Mouse (Mus musculus) bone marrow macrophage, adult 2 months (primary cell): ENCODE results near the gene Tep1. TPM values are rescaled to one million over a fixed set of nuclear protein-coding genes. Genes with fewer than 3 reads are reported as not detected.
"Not testable (repeated sequence)": the region's sequence is repeated elsewhere in the genome, so short reads cannot be mapped to it uniquely, and the experiment has no call there.

Experiments
- H3K27ac ChIP-seq: 2 replicates; pipeline ENCODE4 v1.5.1; 2012; ENCODE audit warnings: low read depth, low read length; ENCODE audit not compliant: insufficient read depth
- H3K4me1 ChIP-seq: 2 replicates; pipeline ENCODE4 v1.6.1; 2012; ENCODE audit warnings: low read length; ENCODE audit not compliant: control insufficient read depth, insufficient read depth
- H3K4me3 ChIP-seq: 2 replicates; pipeline ENCODE4 v1.5.1; 2012; ENCODE audit warnings: mild to moderate bottlenecking, low read length, moderate library complexity; ENCODE audit not compliant: insufficient read depth
- CTCF ChIP-seq: IDR thresholded peaks from 2 replicates; pipeline ENCODE4 v1.5.1; 2012; ENCODE audit warnings: low read depth, mild to moderate bottlenecking, low read length, moderate library complexity
- POLR2A ChIP-seq: IDR thresholded peaks from 2 replicates; pipeline ENCODE4 v1.6.1; 2012; ENCODE audit warnings: mild to moderate bottlenecking, low read depth, low read length, borderline replicate concordance
- polyA plus RNA-seq: library from polyadenylated mRNA; stranded (reverse); fragments of >200 nt; gene quantifications from 2 replicates; pipeline ENCODE4 v1.2.4, GENCODE M21; 2012; ENCODE audit not compliant: missing spikeins, insufficient read depth, insufficient read length

The Tep1 gene
- polyA plus RNA-seq, 1 experiment = 206 TPM

DNA sequence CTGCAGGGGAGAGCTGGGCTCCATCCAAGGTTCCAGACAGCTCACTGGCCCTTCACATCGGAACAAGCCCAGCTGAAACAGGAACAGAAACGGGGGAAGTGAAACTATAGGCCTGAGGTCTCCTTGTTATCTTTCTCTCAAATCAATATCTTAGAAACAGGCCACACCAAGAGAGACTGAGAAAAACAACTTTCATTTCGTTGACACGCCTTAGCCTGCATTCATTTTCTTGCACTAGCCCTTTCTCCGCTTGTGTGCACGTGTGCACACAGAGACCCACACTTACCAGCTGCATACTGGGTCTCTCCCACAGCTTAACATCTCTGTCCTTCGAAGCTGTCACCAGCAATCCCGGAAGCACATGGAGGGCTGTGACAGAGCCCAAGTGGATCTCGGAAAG is 46.1 kb downstream of the Tep1 start:
- peak overlapping the region; percentile 97 for H3K27ac ChIP-seq
- H3K4me1 ChIP-seq = peaks cover 65% of the 10 kb centered on the region
- TF ChIP-seq CTCF (no peak), POLR2A (no peak)
- H3K4me3 ChIP-seq = peak overlapping the region; percentile 43

DNA sequence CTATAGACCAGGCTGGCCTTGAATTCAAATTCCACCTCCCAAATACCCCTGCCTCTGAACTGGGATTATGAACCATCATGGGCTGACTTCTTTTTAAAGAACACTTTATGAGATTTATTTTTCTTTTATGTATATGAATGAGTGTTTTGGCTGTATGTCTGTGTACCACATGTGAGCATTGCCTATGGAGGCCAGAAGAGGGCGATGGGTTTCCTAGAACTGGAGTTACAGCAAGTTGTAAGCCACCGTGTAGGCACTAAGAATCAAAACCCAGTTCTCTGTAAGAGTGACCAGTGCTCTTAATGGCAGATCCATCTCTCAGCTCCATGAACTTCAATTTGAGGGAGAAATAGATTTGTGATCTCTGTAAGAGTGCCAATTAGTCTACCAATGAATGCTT is 47.1 kb downstream of the Tep1 start:
- Histone ChIP-seq H3K4me1 (peaks cover 63% of the 10 kb centered on the region), H3K27ac (peak overlapping the region; percentile 70), H3K4me3 (no peak overlapping the region)
- TF ChIP-seq POLR2A (no peak), CTCF (no peak)

DNA sequence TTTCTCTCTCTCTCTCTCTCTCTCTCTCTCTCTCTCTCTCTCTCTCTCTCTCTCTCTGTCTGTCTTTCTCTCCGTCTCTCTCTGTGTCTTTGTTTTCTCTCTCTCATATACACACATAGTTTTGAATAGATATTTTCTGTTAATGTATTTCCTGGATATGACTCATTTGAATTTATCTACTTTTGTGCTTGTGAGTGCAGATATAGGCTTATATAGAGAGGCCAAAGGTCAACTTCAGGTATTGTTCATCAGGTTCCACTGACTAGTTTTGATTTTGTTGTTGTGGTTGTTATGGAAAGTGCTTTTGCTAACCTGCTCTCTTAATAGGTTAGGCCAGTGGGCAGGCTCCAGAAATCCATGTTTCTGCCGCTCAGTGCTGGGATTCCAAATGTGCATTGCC is 57.3 kb downstream of the Tep1 start:
- no peak overlapping the region for H3K27ac ChIP-seq
- TF ChIP-seq POLR2A (no peak), CTCF (no peak)
- H3K4me1 ChIP-seq = peaks cover 5% of the 10 kb centered on the region
- no peak overlapping the region for H3K4me3 ChIP-seq

DNA sequence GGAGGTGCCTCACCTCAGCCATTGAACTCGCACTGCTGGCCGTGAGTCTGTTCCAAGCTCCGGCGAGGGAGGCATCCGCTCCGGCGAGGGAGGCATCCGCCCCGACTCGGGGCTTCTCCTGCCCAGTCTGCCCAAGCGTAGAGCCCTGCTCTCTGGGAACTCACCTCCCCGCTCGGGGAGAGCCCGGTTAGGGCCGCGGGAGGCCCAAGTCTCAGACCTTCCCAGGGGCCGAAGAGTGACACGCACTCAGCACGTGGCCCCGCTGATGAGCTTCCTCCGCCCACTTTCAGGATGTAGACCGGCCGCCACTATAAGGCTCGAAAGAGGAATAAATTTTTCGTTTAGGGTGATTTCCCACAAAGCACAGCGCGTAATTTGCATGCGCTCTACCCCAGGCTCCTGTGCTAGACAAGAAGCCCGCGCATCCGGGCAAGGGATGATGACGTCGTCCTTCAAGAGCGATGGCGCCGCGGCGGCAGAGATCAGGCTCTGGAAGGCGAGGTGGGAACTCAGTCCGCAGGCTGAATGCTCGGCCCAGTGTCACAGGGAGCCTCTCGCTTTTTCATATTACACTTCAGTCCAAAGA is 62.8 kb downstream of the Tep1 start, which contains the start of the genes Ccnb1ip1 and Parp2:
Gene Ccnb1ip1 (minus strand): TSS at position 246 of the 586 bp plus-strand sequence.
Gene Parp2 (plus strand): TSS at position 355 of the 586 bp plus-strand sequence.
- Histone ChIP-seq H3K4me3 (peak within 1 kb of the TSS; percentile 81), H3K4me1 (peaks cover 8% of the 10 kb centered on the region), H3K27ac (peak within 1 kb of the TSS; percentile 72)
- TF ChIP-seq CTCF (no peak), POLR2A (peak; percentile 42; the same call in 1 of the 2 replicates)

DNA sequence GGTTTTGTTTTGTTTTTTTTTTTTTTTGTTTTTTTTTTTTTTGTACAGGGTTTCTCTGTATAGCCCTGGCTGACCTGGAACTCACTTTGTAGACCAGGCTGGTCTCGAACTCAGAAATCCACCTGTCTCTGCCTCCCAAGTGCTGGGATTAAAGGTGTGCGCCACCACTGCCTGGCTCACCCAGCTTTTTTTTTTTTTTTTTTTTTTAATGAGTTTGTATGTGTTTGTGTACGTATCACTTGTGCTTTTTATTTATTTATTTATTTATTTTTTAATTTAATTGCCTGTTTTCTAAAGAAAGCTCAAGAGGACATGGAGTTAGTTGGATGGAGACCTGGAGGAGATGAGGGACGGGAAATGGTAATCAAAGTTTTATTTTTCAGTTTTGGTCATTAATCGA is 63.9 kb downstream of the Tep1 start:
- H3K4me1 ChIP-seq, H3K27ac ChIP-seq, H3K4me3 ChIP-seq: not testable (repeated sequence)

DNA sequence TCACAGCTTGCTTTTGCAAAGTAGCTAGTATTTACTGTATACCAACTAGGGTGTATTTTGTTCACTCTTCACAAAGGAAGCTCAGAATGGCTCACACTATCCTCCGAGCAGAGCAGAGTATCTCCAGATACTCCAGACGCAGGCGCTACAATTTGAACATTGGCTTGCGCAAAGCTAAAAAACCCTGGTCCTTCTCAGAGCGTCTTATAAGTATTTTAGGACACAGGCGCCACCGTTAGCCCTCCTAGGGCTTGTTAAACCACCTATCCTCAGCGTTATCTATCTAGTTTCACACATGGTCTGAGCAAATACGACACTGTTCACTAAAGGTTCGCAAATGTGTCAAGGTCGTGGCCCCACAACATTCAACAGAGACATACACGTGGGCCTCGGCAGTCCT is 65.7 kb downstream of the Tep1 start:
- no peak overlapping the region for H3K4me3 ChIP-seq
- TF ChIP-seq POLR2A (no peak), CTCF (no peak)
- peaks cover 8% of the 10 kb centered on the region for H3K4me1 ChIP-seq
- no peak overlapping the region for H3K27ac ChIP-seq

DNA sequence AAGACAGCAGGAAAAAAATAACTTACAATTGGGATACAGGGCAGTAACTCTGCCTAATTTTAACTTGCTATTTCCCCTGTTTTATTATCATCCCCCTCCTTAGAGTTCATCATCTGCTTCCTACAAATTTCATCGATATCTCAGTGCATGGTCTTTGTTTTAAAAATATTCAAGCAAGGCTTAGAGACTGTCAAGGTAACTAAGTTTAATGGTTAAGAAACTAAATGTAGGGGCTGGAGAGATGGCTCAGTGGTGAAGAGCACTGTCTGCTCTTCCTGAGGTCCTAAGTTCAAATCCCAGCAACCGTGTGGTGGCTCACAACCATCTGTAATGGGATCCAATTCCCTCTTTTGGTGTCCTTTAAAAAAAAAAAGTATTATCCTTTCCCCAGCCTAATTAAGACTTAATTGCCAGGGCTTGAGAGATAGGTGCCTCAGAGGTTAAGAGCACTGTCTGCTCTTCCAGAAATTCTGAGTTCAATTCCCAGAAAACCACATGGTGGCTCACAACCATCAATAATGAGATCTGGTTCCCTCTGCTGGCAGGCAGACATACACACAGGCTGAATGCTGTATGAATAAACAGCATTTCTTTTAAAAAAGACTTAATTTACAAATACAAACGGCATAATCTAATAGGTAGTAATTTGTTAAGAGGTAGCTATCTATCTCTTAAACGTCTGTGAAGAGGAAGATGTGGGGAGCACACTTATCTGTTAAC is 67.4 kb downstream of the Tep1 start:
- no peak overlapping the region for H3K4me3 ChIP-seq
- peaks cover 2% of the 10 kb centered on the region; the same call in 1 of the 2 replicates for H3K4me1 ChIP-seq
- TF ChIP-seq POLR2A (no peak), CTCF (no peak)
- H3K27ac ChIP-seq = no peak overlapping the region

DNA sequence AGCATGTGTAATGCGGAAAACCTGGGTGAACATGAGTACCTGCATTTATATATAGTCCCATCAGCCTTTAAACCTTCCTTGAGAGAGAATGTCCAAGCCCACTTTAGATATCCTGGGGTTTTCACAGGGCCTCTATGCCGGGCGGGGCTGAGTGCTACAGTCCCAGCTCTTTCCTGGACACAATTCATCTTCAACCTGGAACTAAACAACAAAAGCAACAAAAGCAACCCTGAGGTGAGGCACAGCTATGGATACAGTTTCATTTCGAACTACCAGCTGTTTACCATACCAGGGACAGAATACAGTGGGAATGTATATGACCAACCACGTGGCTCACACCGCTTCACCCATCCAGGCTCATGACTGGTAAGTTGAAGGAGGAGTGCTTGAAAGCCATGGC is 67.9 kb downstream of the Tep1 start:
- TF ChIP-seq POLR2A (no peak), CTCF (no peak)
- Histone ChIP-seq H3K4me1 (peaks cover 4% of the 10 kb centered on the region; the same call in 1 of the 2 replicates), H3K4me3 (no peak overlapping the region), H3K27ac (no peak overlapping the region)

DNA sequence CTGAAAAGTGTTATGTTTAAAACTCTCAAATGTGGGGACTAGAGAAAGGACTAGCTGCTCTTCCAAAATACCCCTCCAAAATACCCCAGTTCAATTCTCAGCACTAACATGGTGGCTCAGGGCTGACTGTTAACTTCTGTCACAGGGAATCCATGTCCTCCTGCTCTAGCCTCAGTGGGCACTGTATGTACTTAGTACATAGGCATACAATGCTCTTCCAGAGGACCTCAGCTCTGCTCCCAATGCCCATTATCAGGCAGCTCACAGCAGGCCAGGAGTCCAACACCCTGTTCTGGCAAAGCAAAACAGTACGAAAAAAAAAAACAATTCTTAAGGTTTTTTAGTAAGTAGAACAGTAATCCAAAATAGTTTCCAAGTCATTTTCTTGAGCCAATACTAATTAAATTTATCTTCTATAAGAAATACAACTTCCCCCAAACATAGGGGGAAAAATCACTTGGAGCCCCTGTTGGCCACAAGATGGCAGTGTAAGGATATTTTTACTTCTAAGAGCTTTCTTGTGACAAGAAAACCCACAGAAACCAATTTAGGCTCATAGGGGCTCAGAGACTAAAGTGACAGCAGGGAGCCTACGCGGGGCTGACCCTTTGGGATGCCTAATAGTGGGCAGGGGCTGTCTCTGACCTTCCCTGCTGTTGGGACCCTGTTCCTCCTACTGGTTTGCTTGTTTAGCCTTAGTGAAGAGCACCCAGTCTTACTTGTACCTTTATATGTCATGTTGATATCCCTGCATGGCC is 70.7 kb downstream of the Tep1 start:
- no peak for TF ChIP-seq POLR2A
- peak; percentile 40; the same call in 1 of the 2 replicates for TF ChIP-seq CTCF
- H3K4me1 ChIP-seq = 0 out of 2 replicates have a peak, but pooled peaks cover 2% of the 10 kb centered on the region
- H3K27ac ChIP-seq = no peak overlapping the region
- no peak overlapping the region for H3K4me3 ChIP-seq

DNA sequence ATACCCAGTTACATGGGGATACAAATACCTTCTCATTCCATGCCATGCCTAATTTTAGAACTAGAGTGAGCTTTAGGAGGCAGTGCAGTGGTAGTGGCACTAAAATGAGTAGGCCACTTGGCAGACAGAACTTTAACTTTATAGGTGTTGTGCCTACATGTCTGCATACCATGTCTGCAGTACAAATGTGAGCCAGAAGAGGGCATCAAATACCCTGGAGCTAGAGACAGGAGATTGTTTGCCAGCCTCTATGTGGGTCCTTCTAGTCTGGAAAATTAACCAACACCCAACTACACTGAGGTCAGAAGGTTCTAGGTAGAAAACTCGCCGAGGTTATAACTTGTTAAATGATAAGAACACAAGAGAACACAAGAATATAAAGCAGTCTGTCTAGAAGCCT is 71.8 kb downstream of the Tep1 start:
- no peak overlapping the region for H3K27ac ChIP-seq
- no peak overlapping the region for H3K4me3 ChIP-seq
- TF ChIP-seq CTCF = no peak
- H3K4me1 ChIP-seq = 0 out of 2 replicates have a peak, but pooled peaks cover 2% of the 10 kb centered on the region
